Comparison of ENCODE assay signal across 9 mouse cellular contexts in the genomic region with DNA sequence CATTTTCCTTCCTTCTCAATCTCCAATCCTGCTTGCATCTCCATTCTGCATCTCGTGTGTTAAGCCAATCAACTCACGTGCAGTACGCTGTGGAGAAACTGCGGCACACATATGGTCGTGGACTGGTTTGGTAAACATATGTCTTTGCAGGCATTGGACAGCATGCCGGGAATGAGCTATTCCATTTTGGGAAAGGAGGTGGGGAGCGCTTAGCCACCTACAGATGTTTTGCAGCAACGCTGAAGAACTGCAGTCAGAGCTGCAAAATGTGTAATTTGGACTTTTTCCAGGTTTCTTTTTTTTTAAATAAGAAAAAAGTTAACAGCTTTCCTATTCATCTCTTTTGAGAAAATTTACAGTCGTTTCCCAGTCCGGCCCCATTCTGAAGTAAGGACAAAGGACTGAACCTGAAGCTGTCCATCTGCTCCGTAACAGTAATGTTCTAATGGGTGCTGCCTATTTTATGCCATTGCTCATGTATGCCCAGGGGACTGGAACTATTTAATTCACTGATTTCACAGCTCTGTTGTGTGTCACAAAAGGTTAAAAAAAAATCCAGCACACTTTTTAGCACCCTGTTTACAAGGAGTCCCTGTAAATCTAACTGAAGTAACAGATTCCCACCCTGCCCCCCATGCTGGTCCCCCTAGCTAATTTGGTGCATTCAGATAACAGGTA.
A peak's percentile ranks its signal among the peaks of the same experiment; 100 is the strongest.
DNase-seq lines count a peak whose midpoint lies in the region; ATAC-seq and TF ChIP-seq lines count a peak whose summit lies in the region.
"Had no signal": no experiment of that assay in that cellular context is flagged by ENCODE, and none has a peak within 500 bp of the region (broad histone marks: within the 10 kb centered on the region; RNA-seq: fewer than 3 reads in every experiment).

No protein-coding gene starts in this region.

- TF ChIP-seq CTCF in forebrain, postnatal 0 days (IDR thresholded peaks at IDR 0.05; ENCODE audit: low read depth) = no peak

- H3K4me1 ChIP-seq in embryonic facial prominence, embryonic 11.5 days (ENCODE audit: control insufficient read depth, insufficient read depth, low read length) = no peaks in the 10 kb centered on the region
- H3K4me1 ChIP-seq in embryonic facial prominence, embryonic 10.5 days = peaks cover 4% of the 10 kb centered on the region; the same call in 1 of the 2 replicates
- H3K4me1 ChIP-seq in forebrain, postnatal 0 days (ENCODE audit: insufficient read depth) = peaks cover 16% of the 10 kb centered on the region
- no peaks in the 10 kb centered on the region for H3K4me1 ChIP-seq in neural tube, embryonic 11.5 days (ENCODE audit: control insufficient read depth, insufficient read depth, low read length)
- H3K4me1 ChIP-seq: megakaryocyte, embryonic 14.5 days had no signal

- no peaks in the 10 kb centered on the region for H3K9me3 ChIP-seq in embryonic facial prominence, embryonic 11.5 days (replicated peaks; ENCODE audit: control insufficient read depth, low read length)
- H3K9me3 ChIP-seq in embryonic facial prominence, embryonic 10.5 days = no peaks in the 10 kb centered on the region
- no peaks in the 10 kb centered on the region for H3K9me3 ChIP-seq in forebrain, postnatal 0 days (ENCODE audit: low read length)
- no peaks in the 10 kb centered on the region for H3K9me3 ChIP-seq in neural tube, embryonic 11.5 days (ENCODE audit: control insufficient read depth, low read length)

- 55% methylated on average over 11 of the region's 11 CpGs for WGBS in embryonic facial prominence, embryonic 11.5 days
- 68% methylated on average over 11 of the region's 11 CpGs for WGBS in embryonic facial prominence, embryonic 10.5 days
- WGBS in forebrain, postnatal 0 days = 5% methylated on average over 11 of the region's 11 CpGs
- 17% methylated on average over 11 of the region's 11 CpGs for WGBS in neural tube, embryonic 11.5 days

- DNase-seq in embryonic facial prominence, embryonic 11.5 days (ENCODE audit: low spot score) = peak; percentile 27
- DNase-seq in embryonic facial prominence, embryonic 10.5 days (ENCODE audit: low spot score) = no peak
- peak; percentile 91 for DNase-seq in forebrain, postnatal 0 days
- peak; percentile 68 to 85 for DNase-seq in layer of hippocampus, postnatal 14 days (ENCODE audit: low spot score in 2 of 2)
- peak; percentile 64 for DNase-seq in neural tube, embryonic 11.5 days (ENCODE audit: low spot score)
- no peak for DNase-seq in adrenal gland, adult 2 months
- no peak for DNase-seq in heart, adult 9 months (ENCODE audit: low spot score in 2 of 2)

- H3K4me3 ChIP-seq in embryonic facial prominence, embryonic 11.5 days (ENCODE audit: low read depth, low read length) = no peak overlapping the region
- H3K4me3 ChIP-seq in embryonic facial prominence, embryonic 10.5 days = no peak overlapping the region
- H3K4me3 ChIP-seq in forebrain, postnatal 0 days (ENCODE audit: low read depth, low read length) = peak overlapping the region; percentile 19
- H3K4me3 ChIP-seq in neural tube, embryonic 11.5 days (ENCODE audit: low read depth, low read length) = 0 out of 2 replicates have a peak overlapping the region, but pooled peaks have one; percentile 6
- H3K4me3 ChIP-seq: megakaryocyte, embryonic 14.5 days had no signal

- no peak overlapping the region for H3K27ac ChIP-seq in embryonic facial prominence, embryonic 11.5 days (replicated peaks; ENCODE audit: low read depth, low read length)
- H3K27ac ChIP-seq in embryonic facial prominence, embryonic 10.5 days (replicated peaks) = no peak overlapping the region
- peak overlapping the region; percentile 79 for H3K27ac ChIP-seq in forebrain, postnatal 0 days (ENCODE audit: low read depth, low read length)
- peak overlapping the region; percentile 54; the same call in 1 of the 2 replicates for H3K27ac ChIP-seq in neural tube, embryonic 11.5 days (ENCODE audit: low read depth, low read length)

- no peaks in the 10 kb centered on the region for H3K27me3 ChIP-seq in embryonic facial prominence, embryonic 11.5 days (ENCODE audit: control insufficient read depth, insufficient read depth, low read length)
- no peaks in the 10 kb centered on the region for H3K27me3 ChIP-seq in embryonic facial prominence, embryonic 10.5 days (replicated peaks; ENCODE audit: low read depth, poor library complexity, severe bottlenecking)
- no peaks in the 10 kb centered on the region for H3K27me3 ChIP-seq in forebrain, postnatal 0 days (ENCODE audit: insufficient read depth, low read length)
- no peaks in the 10 kb centered on the region for H3K27me3 ChIP-seq in neural tube, embryonic 11.5 days (ENCODE audit: control insufficient read depth, insufficient read depth, low read length)
- H3K27me3 ChIP-seq: megakaryocyte, embryonic 14.5 days had no signal

- ATAC-seq in embryonic facial prominence, embryonic 11.5 days (replicated peaks; ENCODE audit: insufficient number of reproducible peaks, low FRiP score, low TSS enrichment, low read depth) = no peak
- peak; percentile 88 for ATAC-seq in forebrain, postnatal 0 days
- ATAC-seq in neural tube, embryonic 11.5 days (ENCODE audit: insufficient read depth, low FRiP score, low TSS enrichment) = peak; percentile 92
- no peak for ATAC-seq in megakaryocyte, adult 5-6 weeks (ENCODE audit: poor library complexity, severe bottlenecking)

- no peak overlapping the region for H3K4me2 ChIP-seq in embryonic facial prominence, embryonic 11.5 days (ENCODE audit: low read depth, low read length)
- H3K4me2 ChIP-seq in forebrain, postnatal 0 days (ENCODE audit: low read depth) = peak overlapping the region; percentile 45
- H3K4me2 ChIP-seq in neural tube, embryonic 11.5 days (ENCODE audit: low read depth) = peak overlapping the region; percentile 32

- no peaks in the 10 kb centered on the region for H3K36me3 ChIP-seq in embryonic facial prominence, embryonic 11.5 days (replicated peaks; ENCODE audit: control insufficient read depth, insufficient read depth, low read depth, low read length)
- no peaks in the 10 kb centered on the region for H3K36me3 ChIP-seq in embryonic facial prominence, embryonic 10.5 days (replicated peaks)
- no peaks in the 10 kb centered on the region for H3K36me3 ChIP-seq in forebrain, postnatal 0 days (ENCODE audit: insufficient read depth)
- H3K36me3 ChIP-seq in neural tube, embryonic 11.5 days (ENCODE audit: control insufficient read depth, insufficient read depth, low read length) = no peaks in the 10 kb centered on the region

- H3K9ac ChIP-seq in embryonic facial prominence, embryonic 11.5 days (replicated peaks; ENCODE audit: low read length) = no peak overlapping the region
- peak overlapping the region; percentile 37 for H3K9ac ChIP-seq in forebrain, postnatal 0 days
- H3K9ac ChIP-seq in neural tube, embryonic 11.5 days (ENCODE audit: low read length) = no peak overlapping the region

Comparison
In these comparisons a context has a peak if more than half of its experiments do, and no peak if none do; other contexts are left out.
1. DNase-seq: peak in embryonic facial prominence, embryonic 11.5 days (single experiment), forebrain, postnatal 0 days (single experiment), layer of hippocampus, postnatal 14 days (2 of 2) and neural tube, embryonic 11.5 days (single experiment); none in embryonic facial prominence, embryonic 10.5 days (single experiment), adrenal gland, adult 2 months (single experiment) and heart, adult 9 months (0 of 2).
2. ATAC-seq: peak in forebrain, postnatal 0 days (single experiment) and neural tube, embryonic 11.5 days (single experiment); none in embryonic facial prominence, embryonic 11.5 days (single experiment) and megakaryocyte, adult 5-6 weeks (single experiment).
3. H3K27ac ChIP-seq: peak in forebrain, postnatal 0 days (single experiment) and neural tube, embryonic 11.5 days (single experiment); none in embryonic facial prominence, embryonic 11.5 days (single experiment) and embryonic facial prominence, embryonic 10.5 days (single experiment).
4. H3K4me3 ChIP-seq: peak in forebrain, postnatal 0 days (single experiment) and neural tube, embryonic 11.5 days (single experiment); none in embryonic facial prominence, embryonic 11.5 days (single experiment) and embryonic facial prominence, embryonic 10.5 days (single experiment).